Mouse (Mus musculus) hindbrain, embryonic 10.5 days (tissue): ENCODE measurements around the gene Elavl2. TPM values are rescaled to one million over a fixed set of nuclear protein-coding genes. Genes with fewer than 3 reads are reported as not detected.
A peak's percentile ranks its signal among the peaks of the same experiment; 100 is the strongest.

Experiments used
- DNase-seq: peaks from one replicate; pipeline ENCODE4 v3.0.0-alpha.2; 2017; ENCODE audit warnings: low spot score
- H3K27ac ChIP-seq: fragments of 300-500 bp; sonication (generic); 2 replicates; pipeline ENCODE4 v1.5.1; 2016; ENCODE audit warnings: mild to moderate bottlenecking, moderate library complexity
- H3K27me3 ChIP-seq: fragments of 300-500 bp; sonication (generic); 2 replicates; pipeline ENCODE4 v1.6.1; 2016; ENCODE audit warnings: mild to moderate bottlenecking; ENCODE audit not compliant: poor library complexity, insufficient read depth, severe bottlenecking
- H3K36me3 ChIP-seq: fragments of 300-500 bp; sonication (generic); 2 replicates; pipeline ENCODE4 v1.6.1; 2016; ENCODE audit warnings: mild to moderate bottlenecking, moderate library complexity
- H3K4me1 ChIP-seq: fragments of 300-500 bp; sonication (generic); replicated peaks from 2 replicates; pipeline ENCODE4 v1.6.1; 2016; ENCODE audit warnings: mild to moderate bottlenecking
- H3K4me3 ChIP-seq: fragments of 300-500 bp; sonication (generic); 2 replicates; pipeline ENCODE4 v1.5.1; 2016; ENCODE audit warnings: mild to moderate bottlenecking, moderate library complexity
- H3K9me3 ChIP-seq: fragments of 300-500 bp; sonication (generic); 2 replicates; pipeline ENCODE4 v1.6.1; 2016; ENCODE audit warnings: mild to moderate bottlenecking, moderate library complexity
- WGBS: fragments of 180-500 bp; shearing (Covaris S2); methylation state at CpG from one replicate; pipeline ENCODE4 v1.1.7; 2016; 5-methylcytosine and 5-hydroxymethylcytosine counted together
- polyA plus RNA-seq: library from polyadenylated mRNA; unstranded; fragments of >200 nt; fragmentation: Nextera tagmentation; extraction: Ambion mirVana; gene quantifications from 2 replicates; pipeline ENCODE4 v1.2.1, GENCODE M21; 2016

Gene Elavl2
- 45.8 and 57.4 TPM in 2 replicates for polyA plus RNA-seq

- no peaks in the 10 kb centered on the region for H3K36me3 ChIP-seq
- H3K9me3 ChIP-seq: no peaks in the 10 kb centered on the region
- peaks cover 4% of the 10 kb centered on the region for H3K4me1 ChIP-seq
- peaks cover 14% of the 10 kb centered on the region for H3K27me3 ChIP-seq
- H3K4me3 ChIP-seq: peak within 1 kb of the TSS; percentile 60
- H3K27ac ChIP-seq: peak within 1 kb of the TSS; percentile 86
- peak; percentile 17 for DNase-seq
- 1% methylated on average over 28 of the region's 28 CpGs for WGBS
Observed at GRCm38 (mm10) chr4:91400423-91400822, at the start of gene Elavl2. Elavl2 (minus strand) TSS chr4:91400785.

DNA sequence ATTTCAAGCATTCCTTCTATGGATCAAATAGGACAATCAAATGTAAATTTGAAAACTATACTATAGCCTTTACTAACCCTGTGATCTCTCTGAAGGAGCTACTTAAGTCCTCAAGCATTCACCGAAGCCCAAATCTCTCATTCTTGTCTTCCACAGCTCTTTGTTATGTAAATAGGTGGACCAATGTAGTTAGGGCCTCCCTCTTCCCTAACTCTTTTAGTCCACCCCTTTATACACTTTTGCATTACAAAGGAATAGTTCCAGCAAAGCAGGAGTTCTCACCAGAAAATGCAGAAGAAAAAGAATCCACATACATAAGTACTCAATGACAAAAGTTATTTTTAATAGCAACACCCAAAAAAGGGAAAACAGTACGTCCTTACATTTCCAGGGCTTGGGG is 47.3 kb upstream of the Elavl2 start:
- DNase-seq: no peak
- Histone ChIP-seq H3K4me3 (no peak overlapping the region), H3K36me3 (no peaks in the 10 kb centered on the region), H3K27ac (no peak overlapping the region), H3K27me3 (no peaks in the 10 kb centered on the region), H3K9me3 (no peaks in the 10 kb centered on the region), H3K4me1 (no peaks in the 10 kb centered on the region)
- 36% methylated on average over 2 of the region's 2 CpGs for WGBS

DNA sequence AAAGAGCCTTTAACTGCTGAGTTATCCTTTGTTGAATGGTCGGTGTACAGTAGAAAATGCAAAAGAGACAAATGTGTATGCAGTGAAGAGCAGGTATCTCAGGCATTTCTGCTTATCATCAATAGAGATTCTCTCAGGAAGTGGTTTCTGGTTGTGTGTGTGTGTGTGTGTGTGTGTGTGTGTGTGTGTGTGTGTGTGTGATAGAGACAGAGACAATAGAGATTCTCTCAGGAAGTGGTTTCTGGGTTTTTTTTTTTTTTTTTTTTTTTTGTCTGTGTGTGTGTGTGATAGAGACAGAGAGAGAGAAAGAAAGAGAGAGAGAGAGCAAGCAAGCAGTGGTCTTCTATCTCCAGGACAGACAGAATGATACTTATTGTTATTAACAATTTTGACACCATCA is 15.0 kb upstream of the Elavl2 start:
- Histone ChIP-seq H3K27me3 (no peaks in the 10 kb centered on the region), H3K27ac (no peak overlapping the region), H3K9me3 (no peaks in the 10 kb centered on the region), H3K4me1 (no peaks in the 10 kb centered on the region), H3K36me3 (no peaks in the 10 kb centered on the region), H3K4me3 (no peak overlapping the region)
- 92% methylated on average over 1 of the region's 1 CpGs for WGBS
- no peak for DNase-seq

DNA sequence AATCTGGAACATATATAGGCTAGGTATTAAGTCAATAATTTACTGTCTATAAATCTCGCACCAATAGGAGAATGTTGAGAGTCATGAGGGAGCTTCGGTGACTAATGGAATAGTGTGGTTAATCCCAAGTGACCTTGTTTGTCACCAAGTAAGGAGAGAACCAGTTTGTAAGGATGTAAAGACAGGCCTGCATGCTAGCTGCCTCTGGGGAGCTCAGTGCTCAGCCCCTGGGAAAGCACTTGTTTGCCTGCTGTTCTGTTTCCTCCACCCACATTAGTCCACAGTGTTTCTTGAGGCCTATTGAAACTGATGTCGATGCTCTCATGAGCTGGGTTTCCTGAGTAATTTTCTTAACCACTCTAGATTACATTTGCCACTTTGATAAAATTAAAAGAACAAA is 4.5 kb upstream of the Elavl2 start:
- no peak overlapping the region for H3K27ac ChIP-seq
- DNase-seq: no peak
- peaks cover 14% of the 10 kb centered on the region for H3K27me3 ChIP-seq
- H3K4me1 ChIP-seq: peaks cover 4% of the 10 kb centered on the region
- H3K36me3 ChIP-seq: no peaks in the 10 kb centered on the region
- 81% methylated on average over 3 of the region's 3 CpGs for WGBS
- H3K4me3 ChIP-seq: no peak overlapping the region
- H3K9me3 ChIP-seq: no peaks in the 10 kb centered on the region

DNA sequence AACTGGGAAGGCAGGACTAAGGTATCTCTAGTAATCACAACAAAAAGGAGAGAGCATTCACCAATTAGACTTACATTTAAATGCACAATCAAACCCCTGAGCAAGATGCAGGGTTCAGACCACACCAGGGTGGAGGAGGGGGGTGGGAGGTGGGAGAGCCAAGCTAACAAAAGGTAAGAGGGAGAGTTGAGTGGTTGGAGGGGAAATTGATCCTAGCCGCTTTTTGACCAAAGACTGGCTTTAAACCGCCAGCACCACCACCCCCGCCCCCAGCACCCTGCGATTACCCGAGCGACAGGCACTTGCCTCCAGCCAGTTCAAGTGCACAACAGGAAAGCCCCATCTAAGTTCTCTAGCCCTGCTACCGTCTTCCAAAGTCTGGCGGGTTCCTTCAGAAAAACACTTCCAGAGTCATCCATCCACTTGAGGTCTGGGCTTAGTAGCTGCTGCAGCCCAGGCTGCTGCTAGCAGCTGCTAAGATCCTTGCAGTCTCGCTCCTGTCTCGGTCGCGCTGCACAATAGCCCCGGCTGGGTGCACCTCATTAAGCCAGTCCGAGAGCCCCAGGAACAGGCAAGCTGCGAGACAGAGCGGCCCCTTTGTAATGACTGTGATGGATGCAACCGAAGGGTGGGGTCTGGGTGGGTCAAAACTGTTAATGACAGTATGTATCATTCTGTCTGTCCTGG is 932 bp downstream of the Elavl2 start:
- no peaks in the 10 kb centered on the region for H3K9me3 ChIP-seq
- no peaks in the 10 kb centered on the region for H3K36me3 ChIP-seq
- under 1% methylated on average over 17 of the region's 17 CpGs for WGBS
- peaks cover 4% of the 10 kb centered on the region for H3K4me1 ChIP-seq
- H3K27ac ChIP-seq: peak overlapping the region; percentile 86
- H3K27me3 ChIP-seq: peaks cover 14% of the 10 kb centered on the region
- DNase-seq: peak; percentile 74
- H3K4me3 ChIP-seq: peak overlapping the region; percentile 60

DNA sequence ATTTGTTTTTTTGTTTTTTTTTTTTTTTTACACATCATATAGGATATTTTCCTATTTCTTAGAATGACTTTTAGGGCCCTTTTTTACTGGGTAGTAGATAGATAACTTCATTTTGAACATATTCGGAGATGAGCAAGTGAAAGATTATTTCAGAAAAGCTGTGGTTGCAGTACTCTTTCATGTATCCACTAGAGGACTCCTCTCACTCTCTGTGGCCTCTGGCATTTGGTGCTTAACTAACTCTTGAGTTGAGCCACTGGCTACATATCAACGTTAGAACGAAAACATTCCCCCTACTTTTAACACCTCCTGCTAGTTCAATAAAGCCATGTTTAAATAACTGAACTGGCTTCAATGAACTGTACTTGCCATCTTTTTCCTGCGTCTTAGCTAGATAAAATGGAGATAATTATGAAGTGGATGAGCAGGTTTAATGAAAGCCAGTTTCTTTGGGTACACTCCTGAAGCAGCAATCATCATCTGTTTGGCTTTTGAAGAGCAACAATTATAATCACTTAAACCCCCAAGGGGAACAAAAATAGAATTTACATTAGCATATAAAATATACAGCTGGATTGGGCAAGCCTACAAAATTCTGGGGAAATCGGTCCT is 8.5 kb downstream of the Elavl2 start:
- no peaks in the 10 kb centered on the region for H3K9me3 ChIP-seq
- no peak overlapping the region for H3K4me3 ChIP-seq
- no peaks in the 10 kb centered on the region for H3K4me1 ChIP-seq
- H3K36me3 ChIP-seq: no peaks in the 10 kb centered on the region
- H3K27me3 ChIP-seq: no peaks in the 10 kb centered on the region
- 74% methylated on average over 5 of the region's 5 CpGs for WGBS
- no peak overlapping the region for H3K27ac ChIP-seq
- no peak for DNase-seq

GRCm38 (mm10) chr4:91387701-91388100 is 12.9 kb downstream of the Elavl2 start:
- no peaks in the 10 kb centered on the region for H3K36me3 ChIP-seq
- H3K4me3 ChIP-seq: no peak overlapping the region
- 92% methylated on average over 3 of the region's 3 CpGs for WGBS
- DNase-seq: no peak
- H3K9me3 ChIP-seq: no peaks in the 10 kb centered on the region
- no peak overlapping the region for H3K27ac ChIP-seq
- no peaks in the 10 kb centered on the region for H3K27me3 ChIP-seq
- H3K4me1 ChIP-seq: no peaks in the 10 kb centered on the region

DNA sequence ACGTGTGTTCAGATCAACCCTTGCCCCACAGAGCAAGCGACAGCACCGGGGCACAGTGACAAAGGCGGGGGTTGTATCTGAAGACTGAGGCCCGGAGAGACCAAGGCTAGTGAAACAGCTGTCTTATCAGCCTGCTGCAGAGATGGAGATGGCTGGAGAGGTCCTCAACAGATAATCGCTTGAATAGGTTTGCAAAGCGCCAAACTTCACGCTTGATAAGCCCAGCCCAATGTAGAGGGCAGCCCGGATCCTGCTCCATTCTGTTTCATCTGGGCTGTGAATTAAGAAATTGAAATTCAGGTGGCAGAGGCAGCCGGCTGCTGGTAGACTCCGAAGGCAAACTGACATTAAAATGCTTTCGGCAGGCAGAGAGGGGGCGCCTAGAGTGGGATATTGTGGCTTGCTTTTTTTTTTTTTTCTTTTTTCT is 19.4 kb downstream of the Elavl2 start:
- peak overlapping the region; percentile 83 for H3K27ac ChIP-seq
- peak; percentile 56 for DNase-seq
- WGBS: under 1% methylated on average over 13 of the region's 13 CpGs
- peak overlapping the region; percentile 50 for H3K4me3 ChIP-seq
- H3K27me3 ChIP-seq: peaks cover 21% of the 10 kb centered on the region; the same call in 1 of the 2 replicates
- no peaks in the 10 kb centered on the region for H3K36me3 ChIP-seq
- no peaks in the 10 kb centered on the region for H3K9me3 ChIP-seq
- peaks cover 27% of the 10 kb centered on the region; the same call in 1 of the 2 replicates for H3K4me1 ChIP-seq

DNA sequence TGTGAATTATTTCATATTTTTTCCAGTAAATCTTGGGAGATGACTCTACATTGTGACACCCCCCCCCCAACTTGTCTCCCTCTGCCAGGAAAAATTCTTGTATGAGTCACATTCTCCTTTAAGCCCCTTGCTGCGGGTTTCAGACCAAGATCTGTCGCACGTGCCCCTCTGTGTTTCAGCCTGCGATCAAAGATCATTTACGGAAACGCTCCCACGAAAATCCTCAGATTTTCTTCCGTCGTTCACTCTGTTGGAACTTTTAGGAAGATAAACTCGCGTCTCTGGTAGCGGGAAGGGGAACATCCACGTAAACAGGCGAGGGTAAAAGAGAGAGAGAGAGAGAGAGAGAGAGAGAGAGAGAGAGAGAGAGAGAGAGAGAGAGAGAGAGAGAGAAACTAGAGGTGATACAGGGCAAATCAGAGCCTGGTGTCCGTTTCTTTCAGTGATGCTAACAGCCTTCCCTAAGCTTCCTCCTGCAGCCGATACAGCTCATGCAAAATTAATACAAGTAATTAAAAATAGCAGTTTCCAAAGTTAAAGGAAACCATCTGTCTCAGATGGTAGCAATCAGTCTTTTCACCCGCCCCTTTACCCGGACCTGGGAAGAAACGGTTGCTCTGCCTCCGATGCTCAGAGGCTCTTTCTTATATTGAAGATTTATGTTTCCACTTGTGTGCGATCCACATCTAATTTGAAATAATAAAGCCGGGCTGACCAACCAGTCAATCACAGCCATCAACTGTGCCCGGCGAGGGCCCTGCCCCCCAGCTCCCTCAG is 20.1 kb downstream of the Elavl2 start:
- peaks cover 27% of the 10 kb centered on the region; the same call in 1 of the 2 replicates for H3K4me1 ChIP-seq
- peak overlapping the region; percentile 83 for H3K27ac ChIP-seq
- DNase-seq: peak; percentile 7
- peak overlapping the region; percentile 50 for H3K4me3 ChIP-seq
- no peaks in the 10 kb centered on the region for H3K9me3 ChIP-seq
- 4% methylated on average over 24 of the region's 24 CpGs for WGBS
- H3K36me3 ChIP-seq: no peaks in the 10 kb centered on the region
- H3K27me3 ChIP-seq: peaks cover 21% of the 10 kb centered on the region; the same call in 1 of the 2 replicates

DNA sequence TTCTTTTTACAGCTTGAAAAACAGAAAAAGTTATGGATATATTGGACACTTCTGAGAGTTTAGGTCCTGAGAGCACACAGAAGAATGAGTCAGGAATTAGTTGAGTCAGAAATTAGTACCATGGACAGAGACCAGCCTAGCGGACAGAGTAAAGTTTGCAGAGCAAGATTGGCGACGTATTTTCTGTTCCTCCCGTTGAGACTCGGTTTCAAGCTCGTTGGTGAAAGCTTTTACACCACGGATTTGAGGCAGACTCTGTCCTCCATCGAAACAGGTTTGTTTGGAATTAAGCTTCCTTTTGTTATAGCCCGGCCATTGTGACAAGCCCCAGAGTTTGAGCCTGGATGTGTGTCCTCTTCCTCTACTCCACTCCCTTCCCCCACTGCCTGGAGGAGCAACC is 21.0 kb downstream of the Elavl2 start:
- Histone ChIP-seq H3K27me3 (peaks cover 25% of the 10 kb centered on the region; the same call in 1 of the 2 replicates), H3K27ac (no peak overlapping the region), H3K4me3 (peak overlapping the region; percentile 50; the same call in 1 of the 2 replicates), H3K4me1 (peaks cover 28% of the 10 kb centered on the region; the same call in 1 of the 2 replicates), H3K36me3 (no peaks in the 10 kb centered on the region), H3K9me3 (no peaks in the 10 kb centered on the region)
- under 1% methylated on average over 9 of the region's 9 CpGs for WGBS
- peak; percentile 23 for DNase-seq

GRCm38 (mm10) chr4:91376317-91376910 is 24.2 kb downstream of the Elavl2 start:
- Histone ChIP-seq H3K4me3 (peak overlapping the region; percentile 82), H3K9me3 (no peaks in the 10 kb centered on the region), H3K27me3 (peaks cover 50% of the 10 kb centered on the region), H3K27ac (peak overlapping the region; percentile 88), H3K4me1 (peaks cover 49% of the 10 kb centered on the region), H3K36me3 (no peaks in the 10 kb centered on the region)
- under 1% methylated on average over 28 of the region's 28 CpGs for WGBS
- peak; percentile 98 for DNase-seq

DNA sequence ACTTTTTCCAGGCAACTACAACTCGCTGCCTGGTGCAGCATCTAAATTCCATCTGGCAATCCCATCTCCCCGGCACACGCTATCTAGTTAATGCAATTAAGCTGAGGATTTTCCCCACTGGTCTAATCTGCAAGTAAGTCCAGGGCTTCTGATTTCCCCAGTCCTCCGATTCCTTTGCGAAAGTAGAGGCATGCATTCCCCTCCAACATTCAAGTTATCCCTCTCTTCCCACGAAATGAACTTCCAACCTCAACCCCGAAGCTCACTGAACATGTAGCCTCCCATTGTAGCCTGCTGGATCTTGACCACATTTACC is 25.3 kb downstream of the Elavl2 start:
- Histone ChIP-seq H3K27ac (peak overlapping the region; percentile 88), H3K4me1 (peaks cover 46% of the 10 kb centered on the region), H3K4me3 (peak overlapping the region; percentile 82), H3K9me3 (no peaks in the 10 kb centered on the region), H3K27me3 (peaks cover 51% of the 10 kb centered on the region), H3K36me3 (no peaks in the 10 kb centered on the region)
- peak; percentile 51 for DNase-seq
- WGBS: 0% methylated on average over 7 of the region's 7 CpGs
